ENCODE assay signal across 25 mouse cellular contexts in genomic region chr2:4166191-4166590, GRCm38 (mm10).
"Had no signal": no experiment of that assay in that cellular context is flagged by ENCODE, and none has a peak within 500 bp of the region (broad histone marks: within the 10 kb centered on the region; RNA-seq: fewer than 3 reads in every experiment).

No protein-coding gene starts in this region.

- DNase-seq: gastrocnemius, adult 2 months; gastrocnemius, postnatal 10 days; gastrocnemius, postnatal 25 days; heart, adult 18-20 months; heart, postnatal 14 days; heart, postnatal 36 days; kidney, adult 11 months; kidney, adult 2 months; kidney, adult 9 months; kidney, postnatal 14 days; kidney, postnatal 4 days; liver; liver, embryonic 13.5 days had no signal

- H3K27ac ChIP-seq: gastrocnemius, adult 2 months; heart, embryonic 10.5 days; heart, embryonic 13.5 days; heart, embryonic 15.5 days; hindbrain, embryonic 13.5 days; hindbrain, embryonic 15.5 days; hindbrain, postnatal 0 days; kidney, embryonic 15.5 days; kidney, postnatal 0 days; left cerebral cortex, adult 2 months; limb, embryonic 10.5 days; limb, embryonic 12.5 days; liver, embryonic 13.5 days had no signal

- H3K4me3 ChIP-seq: gastrocnemius, adult 2 months; heart, embryonic 10.5 days; heart, embryonic 13.5 days; heart, embryonic 15.5 days; hindbrain, embryonic 13.5 days; hindbrain, embryonic 15.5 days; kidney, embryonic 15.5 days; left cerebral cortex, adult 2 months; limb, embryonic 10.5 days; limb, embryonic 12.5 days; liver, embryonic 13.5 days had no signal

- ATAC-seq: hindbrain, postnatal 0 days; intestine, embryonic 16.5 days had no signal
